Mouse (Mus musculus): ENCODE data around the gene Ubash3a. TPM values are rescaled to one million over a fixed set of nuclear protein-coding genes. Genes with fewer than 3 reads are reported as not detected.
A peak's percentile ranks its signal among the peaks of the same experiment; 100 is the strongest.

The Ubash3a gene
- total RNA-seq, 1 experiment, result 6.7 TPM

- Histone ChIP-seq H3K36me3 (ENCODE audit: control insufficient read depth, insufficient read depth, low read length, poor library complexity, severe bottlenecking) (no peaks in the 10 kb centered on the region), H3K9ac (ENCODE audit: insufficient read depth, low read depth, low read length, poor library complexity, severe bottlenecking) (no peak overlapping the region), H3K4me1 (ENCODE audit: control insufficient read depth in 2 of 2, insufficient read depth in 2 of 2, low read length in 2 of 2, poor library complexity in 1 of 2) (peaks cover 0 to 2% of the 10 kb centered on the region in 2 experiments; a peak in 1 of 4 replicates), H3K9me3 (ENCODE audit: control insufficient read depth, insufficient read depth, low read depth, low read length) (no peaks in the 10 kb centered on the region), H3K27ac (ENCODE audit: insufficient read depth, low read depth, low read length, poor library complexity, severe bottlenecking) (no peak overlapping the region), H3K4me3 (ENCODE audit: insufficient read depth in 1 of 2, low read depth in 1 of 2, low read length in 2 of 2, poor library complexity in 1 of 2, severe bottlenecking in 1 of 2) (no peak overlapping the region)
- TF ChIP-seq CHD2 (IDR thresholded peaks at IDR 0.05; ENCODE audit: low read depth, low read length), result no peak
- TF ChIP-seq HCFC1 (IDR thresholded peaks at IDR 0.05; ENCODE audit: borderline replicate concordance, insufficient read depth, low read length), result no peak
- TF ChIP-seq MAFK (IDR thresholded peaks at IDR 0.05; ENCODE audit: insufficient read depth, low read depth, low read length), result no peak
- TF ChIP-seq ZC3H11A (IDR thresholded peaks at IDR 0.05; ENCODE audit: borderline replicate concordance, low read depth, low read length), result no peak
- no peak for TF ChIP-seq ZNF384 (IDR thresholded peaks at IDR 0.05; ENCODE audit: low read depth, low read length)
- in situ Hi-C loops (cut with MboI; ENCODE audit: low sequenced_read_pairs in 2 of 2, unreplicated experiment in 2 of 2), result no loop called here
- no peak for DNase-seq (ENCODE audit: low read depth, low spot score)
Measured at GRCm38 (mm10) chr17:31192663-31193062, 15.0 kb upstream of the Ubash3a start.

GRCm38 (mm10) chr17:31193360-31193759 is 14.3 kb upstream of the Ubash3a start:
- Histone ChIP-seq H3K9ac (ENCODE audit: insufficient read depth, low read depth, low read length, poor library complexity, severe bottlenecking) (no peak overlapping the region), H3K4me1 (ENCODE audit: control insufficient read depth in 2 of 2, insufficient read depth in 2 of 2, low read length in 2 of 2, poor library complexity in 1 of 2) (peaks cover 0 to 2% of the 10 kb centered on the region in 2 experiments; a peak in 1 of 4 replicates), H3K4me3 (ENCODE audit: insufficient read depth in 1 of 2, low read depth in 1 of 2, low read length in 2 of 2, poor library complexity in 1 of 2, severe bottlenecking in 1 of 2) (no peak overlapping the region), H3K9me3 (ENCODE audit: control insufficient read depth, insufficient read depth, low read depth, low read length) (no peaks in the 10 kb centered on the region), H3K36me3 (ENCODE audit: control insufficient read depth, insufficient read depth, low read length, poor library complexity, severe bottlenecking) (no peaks in the 10 kb centered on the region), H3K27ac (ENCODE audit: insufficient read depth, low read depth, low read length, poor library complexity, severe bottlenecking) (no peak overlapping the region)
- in situ Hi-C loops (cut with MboI; ENCODE audit: low sequenced_read_pairs in 2 of 2, unreplicated experiment in 2 of 2), result no loop called here
- TF ChIP-seq ZNF384 (IDR thresholded peaks at IDR 0.05; ENCODE audit: low read depth, low read length), result no peak
- no peak for TF ChIP-seq MAFK (IDR thresholded peaks at IDR 0.05; ENCODE audit: insufficient read depth, low read depth, low read length)
- no peak for TF ChIP-seq HCFC1 (IDR thresholded peaks at IDR 0.05; ENCODE audit: borderline replicate concordance, insufficient read depth, low read length)
- DNase-seq (ENCODE audit: low read depth, low spot score), result no peak

GRCm38 (mm10) chr17:31195207-31195606 is 12.5 kb upstream of the Ubash3a start:
- Histone ChIP-seq H3K9ac (ENCODE audit: insufficient read depth, low read depth, low read length, poor library complexity, severe bottlenecking) (no peak overlapping the region), H3K9me3 (ENCODE audit: control insufficient read depth, insufficient read depth, low read depth, low read length) (no peaks in the 10 kb centered on the region), H3K4me3 (ENCODE audit: insufficient read depth in 1 of 2, low read depth in 1 of 2, low read length in 2 of 2, poor library complexity in 1 of 2, severe bottlenecking in 1 of 2) (no peak overlapping the region), H3K36me3 (ENCODE audit: control insufficient read depth, insufficient read depth, low read length, poor library complexity, severe bottlenecking) (no peaks in the 10 kb centered on the region), H3K27ac (ENCODE audit: insufficient read depth, low read depth, low read length, poor library complexity, severe bottlenecking) (no peak overlapping the region), H3K4me1 (ENCODE audit: control insufficient read depth in 2 of 2, insufficient read depth in 2 of 2, low read length in 2 of 2, poor library complexity in 1 of 2) (peaks cover 0 to 2% of the 10 kb centered on the region in 2 experiments; a peak in 1 of 4 replicates)
- in situ Hi-C loops (cut with MboI; ENCODE audit: low sequenced_read_pairs in 2 of 2, unreplicated experiment in 2 of 2), result no loop called here
- TF ChIP-seq ZC3H11A (IDR thresholded peaks at IDR 0.05; ENCODE audit: borderline replicate concordance, low read depth, low read length) (no peak), CHD2 (IDR thresholded peaks at IDR 0.05; ENCODE audit: low read depth, low read length) (no peak)
- no peak for DNase-seq (ENCODE audit: low read depth, low spot score)

GRCm38 (mm10) chr17:31196283-31196682 is 11.4 kb upstream of the Ubash3a start:
- no peak for DNase-seq (ENCODE audit: low read depth, low spot score)
- Histone ChIP-seq H3K9me3 (ENCODE audit: control insufficient read depth, insufficient read depth, low read depth, low read length) (no peaks in the 10 kb centered on the region), H3K4me3 (ENCODE audit: insufficient read depth in 1 of 2, low read depth in 1 of 2, low read length in 2 of 2, poor library complexity in 1 of 2, severe bottlenecking in 1 of 2) (no peak overlapping the region), H3K9ac (ENCODE audit: insufficient read depth, low read depth, low read length, poor library complexity, severe bottlenecking) (no peak overlapping the region), H3K36me3 (ENCODE audit: control insufficient read depth, insufficient read depth, low read length, poor library complexity, severe bottlenecking) (no peaks in the 10 kb centered on the region), H3K4me1 (ENCODE audit: control insufficient read depth in 2 of 2, insufficient read depth in 2 of 2, low read length in 2 of 2, poor library complexity in 1 of 2) (peaks cover 0 to 2% of the 10 kb centered on the region in 2 experiments; a peak in 1 of 4 replicates), H3K27ac (ENCODE audit: insufficient read depth, low read depth, low read length, poor library complexity, severe bottlenecking) (no peak overlapping the region)
- no peak for TF ChIP-seq ZNF384 (IDR thresholded peaks at IDR 0.05; ENCODE audit: low read depth, low read length)
- no peak for TF ChIP-seq ZC3H11A (IDR thresholded peaks at IDR 0.05; ENCODE audit: borderline replicate concordance, low read depth, low read length)
- TF ChIP-seq CHD2 (IDR thresholded peaks at IDR 0.05; ENCODE audit: low read depth, low read length), result no peak
- no peak for TF ChIP-seq MAFK (IDR thresholded peaks at IDR 0.05; ENCODE audit: insufficient read depth, low read depth, low read length)
- no peak for TF ChIP-seq HCFC1 (IDR thresholded peaks at IDR 0.05; ENCODE audit: borderline replicate concordance, insufficient read depth, low read length)
- in situ Hi-C loops (cut with MboI; ENCODE audit: low sequenced_read_pairs in 2 of 2, unreplicated experiment in 2 of 2), result no loop called here

GRCm38 (mm10) chr17:31198877-31199276 is 8.8 kb upstream of the Ubash3a start, which contains the start of gene Tmprss3:
Gene Tmprss3 (minus strand): TSS chr17:31198977.
- Histone ChIP-seq H3K9me3 (ENCODE audit: control insufficient read depth, insufficient read depth, low read depth, low read length) (no peaks in the 10 kb centered on the region), H3K4me3 (ENCODE audit: insufficient read depth in 1 of 2, low read depth in 1 of 2, low read length in 2 of 2, poor library complexity in 1 of 2, severe bottlenecking in 1 of 2) (peak within 1 kb of the TSS; percentile 13 to 39; a peak in 3 of 4 replicates), H3K36me3 (ENCODE audit: control insufficient read depth, insufficient read depth, low read length, poor library complexity, severe bottlenecking) (no peaks in the 10 kb centered on the region), H3K9ac (ENCODE audit: insufficient read depth, low read depth, low read length, poor library complexity, severe bottlenecking) (no peak within 1 kb of the TSS), H3K27ac (ENCODE audit: insufficient read depth, low read depth, low read length, poor library complexity, severe bottlenecking) (no peak within 1 kb of the TSS), H3K4me1 (ENCODE audit: control insufficient read depth in 2 of 2, insufficient read depth in 2 of 2, low read length in 2 of 2, poor library complexity in 1 of 2) (no peaks in the 10 kb centered on the region; a peak in 1 of 4 replicates)
- TF ChIP-seq HCFC1 (IDR thresholded peaks at IDR 0.05; ENCODE audit: borderline replicate concordance, insufficient read depth, low read length), result no peak
- no peak for TF ChIP-seq CHD2 (IDR thresholded peaks at IDR 0.05; ENCODE audit: low read depth, low read length)
- no peak for TF ChIP-seq ZC3H11A (IDR thresholded peaks at IDR 0.05; ENCODE audit: borderline replicate concordance, low read depth, low read length)
- TF ChIP-seq ZNF384 (IDR thresholded peaks at IDR 0.05; ENCODE audit: low read depth, low read length), result no peak
- no peak for TF ChIP-seq MAFK (IDR thresholded peaks at IDR 0.05; ENCODE audit: insufficient read depth, low read depth, low read length)
- in situ Hi-C loops (cut with MboI; ENCODE audit: low sequenced_read_pairs in 2 of 2, unreplicated experiment in 2 of 2), result no loop called here
- DNase-seq (ENCODE audit: low read depth, low spot score), result no peak

All from ES-E14 (cell line).